Comparison of ENCODE assay signal across 8 mouse cellular contexts in genomic region chr2:33430771-33431699, GRCm38 (mm10). TPM values are rescaled to one million over a fixed set of nuclear protein-coding genes. Genes with fewer than 3 reads are reported as not detected.
DNase-seq lines count a peak whose midpoint lies in the region; ATAC-seq and TF ChIP-seq lines count a peak whose summit lies in the region.

Gene Zbtb34 (minus strand): TSS chr2:33431324.

- peak within 1 kb of the TSS; percentile 62 for H3K27ac ChIP-seq in hindbrain, embryonic 14.5 days
- H3K27ac ChIP-seq in spleen, adult 2 months (ENCODE audit: insufficient read depth, low read length): peak within 1 kb of the TSS; percentile 91

- intact Hi-C loops in left cerebral cortex, postnatal 25 days (cut with DNase I): loop anchor here (2.0 to 5.0 kb wide), 2 partner anchors 22 to 36 kb away; partner anchors contain the start of gene Zbtb43

- ATAC-seq in hindbrain, embryonic 14.5 days (ENCODE audit: low FRiP score): peak; percentile 77
- ATAC-seq in megakaryocyte-erythroid progenitor cell, adult 5-6 weeks (replicated peaks; ENCODE audit: low FRiP score, low TSS enrichment, poor library complexity, severe bottlenecking): peak; percentile 70

- peaks cover 33% of the 10 kb centered on the region for H3K4me1 ChIP-seq in hindbrain, embryonic 14.5 days (replicated peaks; ENCODE audit: control insufficient read depth, insufficient read depth, low read length)
- no peaks in the 10 kb centered on the region; the same call in 1 of the 2 replicates for H3K4me1 ChIP-seq in spleen, adult 2 months (ENCODE audit: control insufficient read depth, insufficient read depth, insufficient read length)

- no peaks in the 10 kb centered on the region for H3K9me3 ChIP-seq in hindbrain, embryonic 14.5 days (ENCODE audit: control insufficient read depth, low read length)

- 2% methylated on average over 52 of the region's 102 CpGs for WGBS in hindbrain, embryonic 14.5 days
- under 1% methylated on average over 72 of the region's 102 CpGs for WGBS in spleen, adult 2 months

- H3K36me3 ChIP-seq in hindbrain, embryonic 14.5 days (replicated peaks; ENCODE audit: control insufficient read depth, insufficient read depth): peaks cover 16% of the 10 kb centered on the region
- peaks cover 2% of the 10 kb centered on the region; the same call in 1 of the 2 replicates for H3K36me3 ChIP-seq in spleen, adult 2 months (ENCODE audit: control insufficient read depth, insufficient read depth, low read length)

- TF ChIP-seq CTCF in spleen, adult 2 months (IDR thresholded peaks at IDR 0.05; ENCODE audit: extremely low read depth, insufficient read depth, insufficient read length, insufficient replicate concordance): peak; percentile 93

- peak within 1 kb of the TSS; percentile 95 for H3K9ac ChIP-seq in hindbrain, embryonic 14.5 days

- H3K4me3 ChIP-seq in hindbrain, embryonic 14.5 days (replicated peaks; ENCODE audit: low read length): peak within 1 kb of the TSS; percentile 97
- peak within 1 kb of the TSS; percentile 100 for H3K4me3 ChIP-seq in spleen, adult 2 months (ENCODE audit: extremely low read depth, insufficient read depth, insufficient read length)

- peak; percentile 57 to 58 for DNase-seq in left cerebral cortex, adult 18-20 months (ENCODE audit: low spot score in 2 of 2)
- no peak for DNase-seq in left cerebral cortex, adult 11 months (ENCODE audit: low spot score)
- peak; percentile 50 for DNase-seq in cerebellum, adult 8-10 months
- DNase-seq in frontal cortex, postnatal 36 days (ENCODE audit: low spot score in 2 of 2): peak; percentile 66 to 70
- peak; percentile 74 for DNase-seq in hindbrain, embryonic 14.5 days (ENCODE audit: low spot score)
- peak; percentile 54 to 59 for DNase-seq in left cerebral cortex, postnatal 25 days (ENCODE audit: low spot score in 2 of 2)
- peak; percentile 44 to 54 for DNase-seq in spleen, adult 2 months (ENCODE audit: low read depth in 1 of 2, low spot score in 2 of 2)

- peak; percentile 47; the same call in 1 of the 2 replicates for TF ChIP-seq POLR2A in spleen, adult 2 months (IDR thresholded peaks at IDR 0.05; ENCODE audit: low read depth, low read length)

- H3K27me3 ChIP-seq in hindbrain, embryonic 14.5 days (ENCODE audit: control insufficient read depth, insufficient read depth, low read length): no peaks in the 10 kb centered on the region
- no peaks in the 10 kb centered on the region for H3K27me3 ChIP-seq in spleen, adult 2 months (ENCODE audit: control insufficient read depth, insufficient read depth, low read length)

- H3K4me2 ChIP-seq in hindbrain, embryonic 14.5 days (replicated peaks): peak within 1 kb of the TSS; percentile 85

RNA-seq across cellular contexts. Expression of gene Zbtb34, which starts in this region (rescaled TPM):
- total RNA-seq in left cerebral cortex, adult 18-20 months (2021): 10 to 100 TPM; 18.7 to 21.9 TPM
- polyA plus RNA-seq in hindbrain, embryonic 14.5 days (2014; fragmentation: Nextera tagmentation; extraction: Ambion mirVana): 10.6 and 11.2 TPM in 2 replicates
- total RNA-seq in left cerebral cortex, postnatal 25 days (2021): 10 to 100 TPM; 24.2 to 26.2 TPM
- total RNA-seq in megakaryocyte-erythroid progenitor cell, adult 5-6 weeks (2014; fragmentation: Nextera tagmentation): 13.7 and 20.6 TPM in 2 replicates
- total RNA-seq in megakaryocyte-erythroid progenitor cell, adult 5-6 weeks (2017): 3.1 and 3.5 TPM in 2 replicates
- polyA plus RNA-seq in spleen, adult 2 months (2012; rRNA removed): 6.5 and 7.8 TPM in 2 replicates
